Mouse (Mus musculus): ENCODE data around the gene Klhl33.

GRCm38 (mm10) chr14:50903973-50904827 is 6.9 kb upstream of the Klhl33 start:
- TF ChIP-seq POLR2A (IDR thresholded peaks at IDR 0.05; ENCODE audit: borderline replicate concordance, control insufficient read depth, low read depth, low read length) (no peak), CTCF (IDR thresholded peaks at IDR 0.05; ENCODE audit: control insufficient read depth, insufficient read depth, low read length) (peak; percentile 42; the same call in 1 of the 2 replicates)
